Mouse (Mus musculus): ENCODE measurements around the gene Ugt1a5. TPM values are rescaled to one million over a fixed set of nuclear protein-coding genes. Genes with fewer than 3 reads are reported as not detected.
"Not testable (repeated sequence)": the region's sequence is repeated elsewhere in the genome, so short reads cannot be mapped to it uniquely, and the experiment has no call there.

Gene Ugt1a5
- under 1 TPM; 0.24 to 0.42 TPM for total RNA-seq (2021)

DNA sequence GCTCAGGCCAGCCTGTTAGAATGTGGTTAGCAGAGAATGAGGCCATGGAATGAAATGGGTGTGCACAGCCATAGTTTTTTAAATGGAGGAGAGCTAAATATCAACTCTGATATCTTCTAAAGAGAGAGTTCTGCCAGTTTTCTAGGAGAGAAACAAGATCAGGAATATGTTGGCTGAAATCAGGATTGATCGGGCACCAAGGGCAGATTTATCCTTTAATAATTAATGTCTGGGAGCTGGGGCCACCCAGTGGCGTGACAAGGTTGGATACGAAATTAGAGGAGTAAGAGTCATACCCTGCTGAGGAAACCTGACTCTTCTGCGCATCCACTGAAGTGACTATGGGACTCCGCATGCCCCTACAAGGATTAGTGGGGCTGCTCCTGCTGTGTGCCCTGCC, at the start of gene Ugt1a5:
Gene Ugt1a5, plus strand, starts transcription at position 302 of the 400 bp plus-strand sequence.
- intact Hi-C loops (cut with DNase I): no loop called here
- no peak for DNase-seq

DNA sequence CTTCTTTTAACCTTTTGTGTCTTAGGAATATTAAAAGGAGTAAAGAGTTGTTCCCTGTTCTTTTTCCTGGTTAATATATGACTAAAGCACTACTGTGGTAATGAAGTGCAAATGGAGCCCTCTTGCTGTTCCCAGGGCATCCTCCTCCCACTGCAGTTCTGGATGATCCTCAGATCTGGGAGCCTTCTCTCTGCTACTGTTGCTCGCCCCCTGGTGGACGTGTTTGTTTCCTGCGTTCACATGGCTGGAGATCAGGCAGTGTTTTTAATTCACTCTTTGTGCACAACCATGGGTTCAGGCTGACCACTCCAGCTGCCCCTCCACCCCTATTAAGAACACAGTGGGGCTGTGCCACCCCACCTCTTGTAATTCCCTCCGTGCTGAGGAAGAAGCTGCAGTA, 45.3 kb upstream of the Ugt1a5 start:
- intact Hi-C loops (cut with DNase I): not testable (repeated sequence)

DNA sequence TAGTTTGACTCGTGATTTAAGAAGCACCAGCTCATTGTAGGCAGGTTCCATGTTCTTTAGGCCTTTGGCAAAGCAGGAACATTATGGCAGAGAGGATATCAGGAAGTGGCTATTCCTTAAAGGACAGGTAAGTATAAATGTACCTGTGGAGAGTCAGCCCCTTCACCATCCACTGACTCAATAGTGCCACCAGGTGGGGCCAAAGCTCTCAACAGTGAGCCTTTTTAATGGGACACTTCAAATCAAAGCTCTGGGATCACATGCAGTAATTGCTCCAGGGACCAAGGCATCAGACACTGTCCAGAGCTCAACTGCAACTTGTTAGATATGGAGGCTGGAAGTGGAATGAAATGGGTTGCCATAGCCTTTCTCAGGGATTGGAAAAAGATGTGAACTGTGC, 44.3 kb upstream of the Ugt1a5 start:
- DNase-seq; intact Hi-C loops (cut with DNase I): not testable (repeated sequence)

More for the DNA sequence above, 45.3 kb upstream of the Ugt1a5 start:
- DNase-seq: not testable (repeated sequence)

DNA sequence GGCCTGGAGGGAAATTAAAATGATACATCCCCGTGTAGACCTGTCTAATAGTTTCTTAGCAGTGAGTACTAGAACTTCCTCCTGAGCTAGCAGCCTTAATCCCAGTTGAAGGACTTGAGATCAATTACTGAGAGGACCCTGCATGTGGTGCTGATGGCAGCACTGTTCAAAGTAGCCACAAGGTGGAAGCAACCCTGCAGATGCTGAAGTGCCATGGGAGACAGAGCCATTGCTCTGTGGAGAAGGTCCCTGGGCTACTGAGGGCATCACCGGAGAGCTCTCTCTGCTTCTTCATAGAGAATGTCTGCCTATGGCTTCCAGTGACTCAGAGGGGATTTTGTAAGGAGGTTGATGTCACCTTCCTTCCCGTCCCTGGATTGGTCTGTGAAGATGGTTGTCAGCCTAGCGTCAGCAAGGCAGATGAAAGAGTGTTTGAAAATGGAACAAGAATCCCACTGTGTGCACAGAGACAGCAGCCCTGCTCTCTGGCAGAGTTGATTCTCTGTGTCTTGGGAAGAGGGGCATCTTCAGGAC, 39.9 kb upstream of the Ugt1a5 start:
- DNase-seq; intact Hi-C loops (cut with DNase I): not testable (repeated sequence)

- intact Hi-C loops (cut with DNase I); DNase-seq: not testable (repeated sequence)
These were observed 36.7 kb upstream of the Ugt1a5 start for GRCm38 (mm10) chr1:88129091-88129490.

- DNase-seq; intact Hi-C loops (cut with DNase I): not testable (repeated sequence)
These were observed 35.6 kb upstream of the Ugt1a5 start for GRCm38 (mm10) chr1:88130223-88130622.

GRCm38 (mm10) chr1:88133908-88134456, 31.8 kb upstream of the Ugt1a5 start:
- intact Hi-C loops (cut with DNase I): no loop called here
- DNase-seq: no peak

DNA sequence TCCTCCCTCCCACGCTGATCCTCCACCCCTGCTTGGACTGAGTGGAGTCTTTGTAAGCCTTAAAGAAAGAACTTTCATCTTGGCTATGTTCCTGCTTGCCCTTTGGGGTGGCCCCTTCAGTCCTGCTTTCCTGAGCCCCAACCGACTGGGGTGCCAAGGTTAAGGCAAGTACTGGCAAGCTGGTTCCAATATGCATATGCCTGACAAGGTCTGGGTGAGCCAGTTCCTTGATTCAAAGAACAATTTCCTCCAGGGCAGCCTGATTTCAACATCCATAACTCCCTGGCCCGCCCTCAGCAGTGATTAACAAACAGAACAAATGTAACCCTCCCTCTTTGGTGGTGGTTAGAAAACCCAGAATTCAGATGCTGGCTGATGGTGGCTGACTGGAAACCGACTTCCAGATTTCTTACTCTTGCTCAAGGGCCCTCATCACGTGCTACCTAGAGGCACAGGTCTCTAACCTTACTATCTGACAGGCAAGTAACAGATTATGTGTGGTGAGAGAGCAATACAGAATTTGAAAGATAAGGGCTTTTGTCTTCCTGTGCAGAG, 31.3 kb upstream of the Ugt1a5 start, which contains the start of gene Ugt1a6a:
Gene Ugt1a6a, plus strand, starts transcription at position 353 of the 555 bp plus-strand sequence.
- intact Hi-C loops (cut with DNase I): not testable (repeated sequence)
- peak; percentile 26 to 38 for DNase-seq

GRCm38 (mm10) chr1:88135229-88135904, 30.4 kb upstream of the Ugt1a5 start:
- DNase-seq; intact Hi-C loops (cut with DNase I): not testable (repeated sequence)

DNA sequence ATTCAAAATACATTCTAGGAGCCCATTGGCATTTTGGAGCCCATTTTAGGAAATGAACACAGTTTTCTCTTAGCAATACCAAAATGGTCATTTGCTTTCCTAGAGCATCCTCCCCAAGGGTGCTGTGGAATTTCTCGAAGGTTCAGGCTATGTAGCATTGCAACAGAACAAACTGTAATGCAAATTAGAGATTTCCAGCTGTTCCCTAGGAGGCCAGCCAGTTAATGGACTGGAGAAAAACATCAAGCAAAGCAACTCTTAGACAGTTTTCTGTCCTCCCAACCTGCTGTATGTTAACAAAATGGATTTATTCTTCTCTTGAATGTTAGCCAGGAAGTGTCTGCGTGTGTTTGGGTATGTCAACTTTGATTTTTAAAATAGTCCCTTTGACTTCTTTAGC, 29.2 kb upstream of the Ugt1a5 start:
- intact Hi-C loops (cut with DNase I): no loop called here
- no peak for DNase-seq

- intact Hi-C loops (cut with DNase I): no loop called here
- DNase-seq: no peak
These were observed 28.5 kb upstream of the Ugt1a5 start for GRCm38 (mm10) chr1:88137264-88137663.

- intact Hi-C loops (cut with DNase I): no loop called here
- no peak for DNase-seq
These were observed 27.7 kb upstream of the Ugt1a5 start for GRCm38 (mm10) chr1:88138145-88138544.

GRCm38 (mm10) chr1:88140492-88140891, 25.3 kb upstream of the Ugt1a5 start:
- intact Hi-C loops (cut with DNase I); DNase-seq: not testable (repeated sequence)

GRCm38 (mm10) chr1:88143966-88144675, 21.7 kb upstream of the Ugt1a5 start:
- intact Hi-C loops (cut with DNase I): not testable (repeated sequence)
- peak in 1 of 2 experiments; percentile 53 for DNase-seq

- intact Hi-C loops (cut with DNase I); DNase-seq: not testable (repeated sequence)
These were observed 20.5 kb upstream of the Ugt1a5 start for GRCm38 (mm10) chr1:88145278-88145677.

GRCm38 (mm10) chr1:88150133-88150532, 15.7 kb upstream of the Ugt1a5 start:
- intact Hi-C loops (cut with DNase I): not testable (repeated sequence)

GRCm38 (mm10) chr1:88158430-88158829, 7.4 kb upstream of the Ugt1a5 start:
- DNase-seq: no peak
- intact Hi-C loops (cut with DNase I): no loop called here

More at GRCm38 (mm10) chr1:88150133-88150532, 15.7 kb upstream of the Ugt1a5 start:
- not testable (repeated sequence) for DNase-seq

DNA sequence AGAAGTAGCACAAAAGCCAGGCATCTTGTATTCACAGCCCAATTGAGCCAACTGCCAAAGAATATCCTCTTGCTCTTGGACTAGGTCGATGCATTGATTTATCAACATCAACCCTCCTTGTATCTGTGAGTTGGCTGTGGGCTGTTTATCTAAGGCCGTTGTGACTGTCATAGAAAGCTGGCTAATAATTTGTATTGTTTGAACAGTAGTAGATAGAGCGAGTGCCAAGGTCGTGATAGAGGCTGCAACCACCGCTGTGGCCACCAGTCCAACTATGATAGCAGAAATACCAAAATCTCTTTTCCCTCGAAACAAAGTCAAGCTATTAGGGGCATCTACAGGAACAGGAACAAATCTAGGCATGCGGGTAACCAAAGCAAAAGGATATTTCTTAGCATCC, 6.4 kb downstream of the Ugt1a5 start:
- intact Hi-C loops (cut with DNase I); DNase-seq: not testable (repeated sequence)

DNA sequence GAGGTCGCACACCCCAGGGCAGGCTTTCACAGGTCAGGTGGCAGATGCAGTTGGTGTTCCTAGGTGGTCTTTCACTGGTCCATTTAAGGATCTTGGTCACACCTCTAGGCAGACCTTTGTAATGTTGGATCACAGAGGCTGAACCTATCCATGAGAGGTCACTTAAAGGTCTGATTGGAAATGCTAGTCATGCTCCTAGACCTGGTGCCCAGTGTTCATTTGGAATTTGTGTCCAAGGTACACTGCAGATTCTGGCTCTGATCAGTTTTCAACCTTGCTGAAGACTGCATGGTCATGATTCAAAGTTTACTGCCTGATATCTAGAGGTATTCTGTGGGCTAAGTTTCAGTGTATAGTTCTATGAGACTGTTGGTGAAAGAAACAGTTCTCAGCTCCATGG, 13.8 kb downstream of the Ugt1a5 start:
- no peak for DNase-seq
- intact Hi-C loops (cut with DNase I): no loop called here

DNA sequence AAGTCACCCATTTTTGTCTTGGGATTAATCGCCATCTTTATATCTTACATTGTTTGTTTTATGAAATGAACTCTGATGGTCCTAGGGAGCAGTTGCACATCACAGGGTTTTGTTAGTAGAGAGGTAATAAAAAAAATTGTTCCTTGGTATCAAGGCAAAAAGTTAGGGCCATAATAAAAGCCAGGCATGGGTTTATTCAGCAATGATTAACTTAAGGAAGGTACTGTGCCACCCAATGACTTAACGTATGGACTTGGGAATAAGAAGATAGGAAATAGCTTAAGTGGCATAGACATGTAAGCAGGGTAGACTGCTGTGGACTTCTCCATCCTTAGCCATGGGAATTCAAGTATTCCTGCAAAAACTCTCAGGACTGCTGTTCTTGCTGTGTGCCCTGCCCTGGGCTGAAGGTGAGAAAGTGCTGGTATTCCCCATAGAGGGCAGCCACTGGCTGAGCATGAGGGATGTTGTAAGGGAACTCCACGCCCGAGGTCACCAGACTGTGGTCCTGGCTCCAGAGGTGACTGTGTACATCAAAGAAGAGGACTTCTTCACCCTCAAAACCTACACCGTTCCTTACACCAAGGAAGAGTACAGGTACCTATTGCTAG, 20.6 kb downstream of the Ugt1a5 start:
- intact Hi-C loops (cut with DNase I): no loop called here
- no peak for DNase-seq

Measured in heart, postnatal 36 days (tissue).